Comparison of ENCODE assay signal across 8 mouse cellular contexts in genomic region chr19:4201291-4201909, GRCm38 (mm10). TPM values are rescaled to one million over a fixed set of nuclear protein-coding genes. Genes with fewer than 3 reads are reported as not detected.
DNase-seq lines count a peak whose midpoint lies in the region; ATAC-seq and TF ChIP-seq lines count a peak whose summit lies in the region.

Gene Rad9a, minus strand, starts transcription at chr19:4201662.

- H3K27ac ChIP-seq in CH12.LX (ENCODE audit: insufficient read depth, low read depth): peak within 1 kb of the TSS; percentile 48
- H3K27ac ChIP-seq in forebrain, embryonic 11.5 days (ENCODE audit: low read depth, low read length): peak within 1 kb of the TSS; percentile 53; the same call in 1 of the 2 replicates
- H3K27ac ChIP-seq in heart, embryonic 16.5 days (ENCODE audit: low read length): peak within 1 kb of the TSS; percentile 73
- peak within 1 kb of the TSS; percentile 79 for H3K27ac ChIP-seq in liver, embryonic 15.5 days (replicated peaks)
- H3K27ac ChIP-seq in neural tube, embryonic 12.5 days: no peak within 1 kb of the TSS

- in situ Hi-C loops in CH12.LX (cut with MboI; ENCODE audit: low pct_ligation_motif_present, low pct_unique_long_range_greater_than_20kb, low sequenced_read_pairs): loop anchor here (5.0 kb wide), 2 partner anchors 36 to 74 kb away; partner anchors contain the start of gene Aip

- H3K79me2 ChIP-seq in CH12.LX (replicated peaks; ENCODE audit: control insufficient read depth, extremely low read depth, insufficient read depth, poor library complexity, severe bottlenecking): peaks cover 12% of the 10 kb centered on the region; the same call in 1 of the 2 replicates

- no peak for TF ChIP-seq EP300 in CH12.LX (IDR thresholded peaks at IDR 0.05; ENCODE audit: low read length)

- H3K4me1 ChIP-seq in CH12.LX (ENCODE audit: control insufficient read depth in 1 of 2, insufficient read depth in 2 of 2): peaks cover 15 to 59% of the 10 kb centered on the region in 2 experiments
- H3K4me1 ChIP-seq in forebrain, embryonic 11.5 days (replicated peaks; ENCODE audit: control insufficient read depth, insufficient read depth, low read length): peaks cover 18% of the 10 kb centered on the region
- peaks cover 24% of the 10 kb centered on the region for H3K4me1 ChIP-seq in heart, embryonic 16.5 days (ENCODE audit: control insufficient read depth, insufficient read depth, low read length)
- peaks cover 67% of the 10 kb centered on the region for H3K4me1 ChIP-seq in liver, embryonic 15.5 days (replicated peaks)
- peaks cover 24% of the 10 kb centered on the region for H3K4me1 ChIP-seq in neural tube, embryonic 12.5 days

- dilution Hi-C loops in CH12.LX (cut with MboI; ENCODE audit: extremely low pct_ligation_motif_present, extremely low pct_unique_long_range_greater_than_20kb, low sequenced_read_pairs): no loop called here

- peak; percentile 99 for DNase-seq in CH12.LX (ENCODE audit: extremely low read depth)
- DNase-seq in c-Kit-positive CD71-positive TER-119-negative erythroid progenitor cells, embryonic 14.5 days (ENCODE audit: low read depth): peak; percentile 99
- DNase-seq in forebrain, embryonic 11.5 days (ENCODE audit: low spot score): peak; percentile 96
- peak; percentile 99 for DNase-seq in kidney, postnatal 36 days
- DNase-seq in telencephalon, adult 2 months (ENCODE audit: low read depth, low spot score): peak; percentile 95

- peaks cover 26 to 42% of the 10 kb centered on the region in 2 experiments for H3K36me3 ChIP-seq in CH12.LX (replicated peaks in 1 of 2; ENCODE audit: control insufficient read depth in 1 of 2, insufficient read depth in 1 of 2, low read length in 1 of 2)
- H3K36me3 ChIP-seq in forebrain, embryonic 11.5 days (ENCODE audit: control insufficient read depth, insufficient read depth, low read length): peaks cover 4% of the 10 kb centered on the region; the same call in 1 of the 2 replicates
- peaks cover 8% of the 10 kb centered on the region; the same call in 1 of the 2 replicates for H3K36me3 ChIP-seq in heart, embryonic 16.5 days (ENCODE audit: control insufficient read depth, insufficient read depth)
- H3K36me3 ChIP-seq in liver, embryonic 15.5 days (replicated peaks): peaks cover 40% of the 10 kb centered on the region
- H3K36me3 ChIP-seq in neural tube, embryonic 12.5 days: peaks cover 17% of the 10 kb centered on the region

- H3K4me3 ChIP-seq in CH12.LX (replicated peaks in 1 of 3; ENCODE audit: low read depth in 2 of 3, low read length in 2 of 3, poor library complexity in 1 of 3): peak within 1 kb of the TSS; percentile 67 to 82 (median 76)
- H3K4me3 ChIP-seq in forebrain, embryonic 11.5 days (ENCODE audit: low read depth, low read length): peak within 1 kb of the TSS; percentile 69
- peak within 1 kb of the TSS; percentile 82 for H3K4me3 ChIP-seq in heart, embryonic 16.5 days (ENCODE audit: low read length)
- H3K4me3 ChIP-seq in liver, embryonic 15.5 days (replicated peaks): peak within 1 kb of the TSS; percentile 77
- H3K4me3 ChIP-seq in neural tube, embryonic 12.5 days: peak within 1 kb of the TSS; percentile 63

- under 1% methylated on average over 34 of the region's 34 CpGs for WGBS in forebrain, embryonic 11.5 days
- under 1% methylated on average over 34 of the region's 34 CpGs for WGBS in heart, embryonic 16.5 days
- WGBS in liver, embryonic 15.5 days (ENCODE audit: insufficient replicate concordance): under 1% methylated on average over 34 of the region's 34 CpGs
- whole genome bisulfite sequencing in neural tube, embryonic 12.5 days: under 1% methylated on average over 34 of the region's 34 CpGs

- no peak for TF ChIP-seq CTCF in CH12.LX (conservative IDR thresholded peaks at IDR 0.05 in 1 of 2, IDR thresholded peaks at IDR 0.05 in 1 of 2; ENCODE audit: low read depth in 2 of 2, low read length in 2 of 2)

- no peak for TF ChIP-seq RAD21 in CH12.LX (IDR thresholded peaks at IDR 0.05; ENCODE audit: low read depth, low read length)

- peak within 1 kb of the TSS; percentile 70 for H3K9ac ChIP-seq in CH12.LX (ENCODE audit: insufficient read depth, low read depth)
- peak within 1 kb of the TSS; percentile 88 for H3K9ac ChIP-seq in forebrain, embryonic 11.5 days (ENCODE audit: low read length)
- H3K9ac ChIP-seq in heart, embryonic 16.5 days (ENCODE audit: low read length): peak within 1 kb of the TSS; percentile 86
- peak within 1 kb of the TSS; percentile 78 for H3K9ac ChIP-seq in liver, embryonic 15.5 days
- H3K9ac ChIP-seq in neural tube, embryonic 12.5 days: peak within 1 kb of the TSS; percentile 65

- peak within 1 kb of the TSS; percentile 44 for H3K4me2 ChIP-seq in CH12.LX (ENCODE audit: insufficient read depth, low read depth, poor library complexity, severe bottlenecking)
- peak within 1 kb of the TSS; percentile 97 for H3K4me2 ChIP-seq in forebrain, embryonic 11.5 days (ENCODE audit: low read depth, low read length, severe bottlenecking)
- peak within 1 kb of the TSS; percentile 84 for H3K4me2 ChIP-seq in heart, embryonic 16.5 days (ENCODE audit: low read depth, low read length)
- H3K4me2 ChIP-seq in liver, embryonic 15.5 days: peak within 1 kb of the TSS; percentile 91
- peak within 1 kb of the TSS; percentile 88 for H3K4me2 ChIP-seq in neural tube, embryonic 12.5 days (replicated peaks)

- H3K9me3 ChIP-seq in CH12.LX (replicated peaks; ENCODE audit: low read length): no peaks in the 10 kb centered on the region
- H3K9me3 ChIP-seq in forebrain, embryonic 11.5 days (ENCODE audit: control insufficient read depth, low read length): no peaks in the 10 kb centered on the region
- no peaks in the 10 kb centered on the region for H3K9me3 ChIP-seq in heart, embryonic 16.5 days (replicated peaks; ENCODE audit: control insufficient read depth, low read length)
- no peaks in the 10 kb centered on the region for H3K9me3 ChIP-seq in liver, embryonic 15.5 days (replicated peaks)
- H3K9me3 ChIP-seq in neural tube, embryonic 12.5 days: no peaks in the 10 kb centered on the region

- ATAC-seq in forebrain, embryonic 11.5 days (replicated peaks; ENCODE audit: low FRiP score): peak; percentile 89
- peak; percentile 80 for ATAC-seq in heart, embryonic 16.5 days (replicated peaks; ENCODE audit: extremely low read depth, insufficient read depth, low FRiP score)
- peak; percentile 84 for ATAC-seq in liver, embryonic 15.5 days (ENCODE audit: insufficient read depth)
- ATAC-seq in neural tube, embryonic 12.5 days (ENCODE audit: low FRiP score, low read depth): peak; percentile 82

- TF ChIP-seq POLR2A in CH12.LX (IDR thresholded peaks at IDR 0.05; ENCODE audit: low read depth, low read length): peak; percentile 92

- H3K27me3 ChIP-seq in CH12.LX (replicated peaks): peaks cover 5% of the 10 kb centered on the region
- H3K27me3 ChIP-seq in forebrain, embryonic 11.5 days (ENCODE audit: control insufficient read depth, insufficient read depth, low read length): no peaks in the 10 kb centered on the region
- peaks cover 5% of the 10 kb centered on the region; the same call in 1 of the 2 replicates for H3K27me3 ChIP-seq in heart, embryonic 16.5 days (ENCODE audit: control insufficient read depth, insufficient read depth, low read length)
- peaks cover 39% of the 10 kb centered on the region for H3K27me3 ChIP-seq in liver, embryonic 15.5 days
- H3K27me3 ChIP-seq in neural tube, embryonic 12.5 days (replicated peaks): no peaks in the 10 kb centered on the region

TF ChIP-seq in CH12.LX, 34 proteins besides CTCF, POLR2A, EP300 and RAD21 (continues in another document):
- TF ChIP-seq MAX (IDR thresholded peaks at IDR 0.05; ENCODE audit: low read length) (peak; percentile 99), BHLHE40 (IDR thresholded peaks at IDR 0.05; ENCODE audit: low read depth, low read length) (peak; percentile 99), NRF1 (IDR thresholded peaks at IDR 0.05; ENCODE audit: low read depth, low read length) (peak; percentile 46; the same call in 1 of the 2 replicates), RCOR1 (conservative IDR thresholded peaks at IDR 0.05; ENCODE audit: low read depth, low read length) (0 out of 2 replicates have a peak, but pooled peaks have one; percentile 64), GABPA (IDR thresholded peaks at IDR 0.05; ENCODE audit: insufficient replicate concordance, low read depth, low read length) (no peak), USF2 (conservative IDR thresholded peaks at IDR 0.05; ENCODE audit: low read depth, low read length) (peak; percentile 100), POLR2AphosphoS2 (IDR thresholded peaks at IDR 0.05; ENCODE audit: low read depth, low read length) (no peak; the same call in 1 of the 2 replicates), TCF12 (IDR thresholded peaks at IDR 0.05; ENCODE audit: low read depth, low read length) (peak; percentile 79), ELF1 (IDR thresholded peaks at IDR 0.05; ENCODE audit: low read depth, low read length) (peak; percentile 83), ZNF384 (IDR thresholded peaks at IDR 0.05; ENCODE audit: low read depth, low read length) (no peak), PAX5 (IDR thresholded peaks at IDR 0.05; ENCODE audit: low read length) (no peak), JUND (conservative IDR thresholded peaks at IDR 0.05; ENCODE audit: low read depth, low read length) (no peak), NELFE (IDR thresholded peaks at IDR 0.05; ENCODE audit: low read depth, low read length) (peak; percentile 82), SMC3 (IDR thresholded peaks at IDR 0.05; ENCODE audit: low read depth, low read length) (no peak), MAZ (IDR thresholded peaks at IDR 0.05; ENCODE audit: low read depth, low read length) (no peak), ZMIZ1 (IDR thresholded peaks at IDR 0.05; ENCODE audit: low read depth, low read length) (peak; percentile 80), HCFC1 (IDR thresholded peaks at IDR 0.05; ENCODE audit: low read depth, low read length) (peak; percentile 71), MAFK (IDR thresholded peaks at IDR 0.05; ENCODE audit: insufficient replicate concordance, low read length) (no peak), MXI1 (IDR thresholded peaks at IDR 0.05; ENCODE audit: low read depth, low read length) (peak; percentile 91), CHD2 (IDR thresholded peaks at IDR 0.05; ENCODE audit: low read length) (0 out of 2 replicates have a peak, but pooled peaks have one; percentile 23), ZKSCAN1 (IDR thresholded peaks at IDR 0.05; ENCODE audit: borderline replicate concordance, low read depth, low read length) (no peak), IRF4 (IDR thresholded peaks at IDR 0.05; ENCODE audit: low read depth, low read length) (peak; percentile 70)

RNA-seq across cellular contexts. Expression of gene Rad9a, which starts in this region (rescaled TPM):
- total RNA-seq in CH12.LX (2012; rRNA removed) (20.5 and 22.4 TPM in 2 replicates), CH12.LX (2014; rRNA removed) (11.5 and 14.3 TPM in 2 replicates)
- 20.0 and 21.7 TPM in 2 replicates for polyA plus RNA-seq in CH12.LX (2012; ENCODE audit: insufficient read length, low read depth)
- polyA plus RNA-seq in forebrain, embryonic 11.5 days (2014; fragmentation: Nextera tagmentation; extraction: Ambion mirVana): 49.9 and 52.6 TPM in 2 replicates
- polyA plus RNA-seq in heart, embryonic 16.5 days (2015; fragmentation: Nextera tagmentation; extraction: Ambion mirVana): 19.9 and 21.1 TPM in 2 replicates
- 15.6 and 16.5 TPM in 2 replicates for polyA plus RNA-seq in liver, embryonic 15.5 days (2015; fragmentation: Nextera tagmentation; extraction: Ambion mirVana)
- polyA plus RNA-seq in neural tube, embryonic 12.5 days (2016; fragmentation: Nextera tagmentation; extraction: Ambion mirVana): 25.9 and 34.0 TPM in 2 replicates

Comparison
In these comparisons a context has a peak if more than half of its experiments do, and no peak if none do; other contexts are left out.
1. H3K4me2 ChIP-seq: peak in every context shown above with its lines; median percentile 97 in forebrain, embryonic 11.5 days; 91 in liver, embryonic 15.5 days; 88 in neural tube, embryonic 12.5 days; 84 in heart, embryonic 16.5 days; 44 in CH12.LX.